Mouse (Mus musculus) large intestine, adult 2 months (tissue): ENCODE data around the gene Fahd2a. TPM values are rescaled to one million over a fixed set of nuclear protein-coding genes. Genes with fewer than 3 reads are reported as not detected.

Source experiments
- DNase-seq: peaks from one replicate; pipeline ENCODE4 v3.0.0-alpha.2; 2012; ENCODE audit warnings: low read depth, low spot score
- WGBS: fragments of 180-500 bp; shearing (Covaris S2); methylation state at CpG from one replicate; pipeline ENCODE4 v1.1.7; 2018; 5-methylcytosine and 5-hydroxymethylcytosine counted together
- polyA plus RNA-seq: library from polyadenylated mRNA; depleted of rRNA; stranded (reverse); fragments of >200 nt; gene quantifications from 2 replicates; pipeline ENCODE4 v1.2.3, GENCODE M21; 2012; rRNA removed

Fahd2a gene
- polyA plus RNA-seq, 1 experiment = 10.9 TPM

DNA sequence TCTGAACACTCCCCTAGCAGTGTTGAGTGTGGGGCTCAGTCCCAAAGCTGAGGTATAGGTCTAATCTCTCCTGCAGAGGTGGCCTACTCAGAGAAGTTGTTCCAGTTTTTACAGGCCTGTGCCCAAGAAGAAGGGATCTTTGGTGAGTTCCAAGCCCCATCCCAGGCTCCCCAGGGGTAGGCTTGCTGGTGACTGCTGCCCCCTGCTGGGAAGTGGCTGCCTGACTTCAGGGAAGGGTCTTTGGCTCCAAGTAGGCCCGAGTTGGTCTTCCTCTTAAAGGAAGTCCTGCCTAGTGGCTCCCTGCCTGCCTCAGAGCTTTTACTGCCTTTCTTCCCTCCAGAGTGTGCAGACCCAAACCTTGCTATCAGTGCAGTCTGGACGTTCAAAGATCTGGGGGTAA is 9.2 kb downstream of the Fahd2a start:
- DNase-seq = no peak
- 39% methylated on average over 2 of the region's 2 CpGs for WGBS

DNA sequence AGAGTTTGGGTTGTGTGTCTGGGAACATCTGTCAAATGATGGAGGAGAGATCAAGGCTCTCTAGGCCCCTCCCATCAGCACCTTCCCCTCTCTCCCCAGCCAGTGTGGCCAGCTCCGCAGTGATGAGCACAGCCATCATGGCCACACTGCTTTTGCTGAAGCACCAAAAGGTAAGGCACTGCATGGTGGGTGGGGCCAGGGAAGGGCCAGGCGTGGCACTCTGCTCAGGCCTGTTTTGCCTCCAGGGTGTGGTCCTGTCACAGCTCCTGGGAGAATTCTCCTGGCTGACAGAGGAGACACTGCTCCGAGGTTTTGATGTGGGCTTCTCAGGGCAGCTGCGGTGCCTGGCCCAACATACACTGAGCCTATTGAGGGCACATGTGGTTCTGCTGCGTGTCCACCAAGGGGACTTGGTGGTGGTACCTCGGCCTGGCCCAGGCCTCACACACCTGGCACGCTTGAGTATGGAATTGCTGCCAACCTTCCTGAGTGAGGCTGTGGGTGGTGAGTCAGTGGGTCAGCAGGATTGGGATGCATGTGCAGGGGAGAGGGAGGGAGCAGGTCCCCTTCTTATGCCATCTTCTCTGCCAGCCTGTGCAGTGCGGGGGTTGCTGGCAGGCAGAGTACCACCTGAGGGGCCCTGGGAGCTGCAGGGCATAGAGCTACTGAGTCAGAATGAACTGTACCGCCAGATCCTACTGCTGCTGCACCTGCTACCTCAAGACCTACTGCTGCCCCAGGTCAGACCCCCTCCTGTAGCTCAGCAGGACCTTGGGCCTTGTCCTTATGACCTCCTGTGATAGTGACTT is 10.7 kb downstream of the Fahd2a start:
- no peak for DNase-seq
- WGBS = 61% methylated on average over 9 of the region's 9 CpGs

DNA sequence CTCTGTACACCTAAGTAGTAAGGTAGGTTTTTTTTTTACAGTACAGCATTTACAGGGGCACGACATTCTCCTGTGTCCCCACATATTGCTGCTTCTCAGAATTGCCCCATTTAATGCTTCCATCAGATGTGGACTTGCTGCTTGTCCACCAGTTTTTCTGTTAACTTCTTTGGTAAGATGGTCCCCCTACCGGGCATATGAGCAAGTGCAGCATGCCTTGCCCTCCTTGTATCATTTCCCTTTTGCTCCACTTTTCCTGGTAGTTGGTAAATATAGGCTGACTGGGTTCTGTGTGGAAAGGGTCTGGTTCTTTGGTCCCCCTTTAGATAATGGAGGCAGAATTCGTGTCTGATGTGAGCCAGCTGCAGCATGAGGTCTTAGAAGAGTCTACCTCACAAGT is 14.1 kb downstream of the Fahd2a start:
- peak; percentile 6 for DNase-seq
- WGBS = 14% methylated on average over 3 of the region's 3 CpGs

DNA sequence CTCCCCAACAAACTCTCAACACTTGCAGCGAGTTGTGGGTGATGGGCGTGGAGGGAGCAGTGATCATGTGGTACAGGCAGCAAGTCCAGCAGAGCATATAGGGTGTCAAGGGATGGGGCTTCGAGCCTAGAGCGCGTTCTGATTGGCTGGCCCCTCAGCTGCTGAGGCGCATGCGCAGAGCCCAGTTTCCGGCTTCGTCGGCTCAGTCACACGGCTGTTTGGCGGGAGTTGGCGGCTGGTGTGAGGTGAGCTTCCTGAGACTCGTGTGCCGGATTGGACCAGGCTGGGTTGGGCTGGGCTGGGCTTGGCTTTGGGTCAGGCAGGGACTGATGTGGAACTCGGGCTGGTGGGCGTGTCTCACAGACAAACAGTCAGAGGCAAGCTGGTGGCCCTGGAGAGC is 19.4 kb downstream of the Fahd2a start, which contains the start of gene Gpat2:
TSS of gene Gpat2 (plus strand) at position 223 of the 400 bp plus-strand sequence.
- WGBS = 76% methylated on average over 17 of the region's 17 CpGs
- no peak for DNase-seq

DNA sequence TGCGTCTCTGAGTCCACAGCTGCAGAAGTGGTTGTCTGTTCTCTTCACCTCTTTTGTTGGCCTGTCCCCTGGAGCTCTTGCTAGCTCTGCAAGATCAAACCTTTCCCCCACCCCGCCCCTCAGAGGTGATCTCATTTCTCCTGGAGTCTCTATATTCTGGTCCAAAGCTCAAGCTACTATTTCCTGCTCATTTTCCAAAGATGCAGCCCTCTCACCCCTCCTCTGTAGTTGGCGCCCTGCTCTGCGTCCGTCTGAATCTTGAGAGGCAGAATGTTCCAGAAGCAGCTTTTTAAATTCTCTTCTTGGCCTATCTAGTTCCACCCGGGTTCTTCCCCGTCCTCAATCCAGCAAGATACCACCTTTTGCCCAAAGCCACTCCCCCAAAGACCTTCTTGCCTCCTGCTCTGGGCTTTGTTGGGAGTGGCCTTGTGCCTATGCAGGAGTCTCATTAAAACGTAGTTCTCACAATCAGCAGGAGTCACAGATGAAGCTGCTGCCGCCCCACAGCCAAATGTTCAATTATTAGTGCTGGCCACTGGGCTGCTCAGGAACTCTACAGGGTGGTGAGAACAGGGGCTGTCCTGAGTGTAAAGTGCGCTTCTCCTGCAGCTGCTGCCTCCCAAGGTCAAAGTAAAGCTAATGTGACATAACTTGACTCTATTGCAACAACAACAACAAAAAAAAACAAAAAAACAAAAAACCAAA is 25.9 kb downstream of the Fahd2a start:
- WGBS = 32% methylated on average over 10 of the region's 10 CpGs
- DNase-seq = no peak

DNA sequence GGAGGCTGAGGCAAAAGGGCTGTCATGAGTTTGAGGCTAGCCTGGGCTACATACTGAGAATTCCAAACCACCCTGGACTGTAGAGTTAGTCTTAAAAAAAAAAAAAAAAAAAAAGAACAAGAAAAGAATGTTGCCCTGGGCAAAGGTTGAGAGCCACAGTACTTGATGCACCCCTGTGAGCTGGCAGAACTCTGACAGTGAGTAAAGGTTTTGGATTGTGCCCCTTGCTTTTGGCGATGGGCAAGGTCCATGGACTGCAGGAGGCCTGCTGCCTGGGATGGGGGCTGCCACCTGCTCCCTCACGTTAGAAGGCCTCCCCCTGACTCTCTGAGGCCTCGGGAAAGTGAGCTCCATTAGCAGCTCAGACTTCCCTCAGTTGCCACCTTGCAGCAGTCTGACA is 27.7 kb downstream of the Fahd2a start:
- no peak for DNase-seq
- 54% methylated on average over 3 of the region's 3 CpGs for WGBS

DNA sequence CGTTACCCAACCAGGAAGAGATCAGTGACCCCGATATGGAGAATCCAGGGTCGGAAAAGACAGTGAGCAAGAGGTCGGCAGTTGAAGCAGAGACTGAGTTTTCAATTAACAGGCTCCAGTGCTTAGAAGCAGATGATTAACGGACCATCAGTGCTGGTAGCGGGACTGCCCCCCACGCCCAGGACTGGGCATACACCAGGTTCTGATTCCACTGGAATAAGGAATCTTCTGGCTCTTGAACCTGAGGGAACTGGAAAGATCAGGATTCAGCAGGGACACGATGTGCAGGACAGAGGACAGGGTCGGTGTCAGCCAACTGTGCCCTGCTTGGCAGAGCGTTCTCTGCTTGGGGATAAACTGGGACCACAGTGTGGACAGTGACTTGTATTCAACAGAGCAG is 28.6 kb downstream of the Fahd2a start:
- WGBS = 53% methylated on average over 10 of the region's 10 CpGs
- DNase-seq = no peak

DNA sequence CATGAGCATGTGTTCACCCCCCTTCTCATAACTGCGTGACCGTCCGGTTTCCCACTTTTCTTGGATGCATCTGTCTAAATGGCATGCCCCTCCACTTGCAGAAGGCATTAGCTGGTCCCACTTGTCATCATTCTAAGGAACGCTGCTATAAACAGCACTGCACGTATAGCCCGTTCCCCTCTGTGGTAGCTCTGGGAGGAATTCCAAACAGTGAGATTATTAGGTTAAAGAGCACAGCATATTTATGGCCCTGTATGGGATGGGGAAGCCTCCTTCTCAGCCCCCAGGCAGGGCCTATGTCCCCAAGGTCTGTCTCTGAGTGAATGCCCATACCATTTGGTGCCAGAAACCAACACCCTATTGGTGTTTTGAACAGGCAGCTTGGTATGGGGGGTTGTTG is 33.2 kb downstream of the Fahd2a start:
- no peak for DNase-seq
- WGBS = 71% methylated on average over 6 of the region's 6 CpGs

DNA sequence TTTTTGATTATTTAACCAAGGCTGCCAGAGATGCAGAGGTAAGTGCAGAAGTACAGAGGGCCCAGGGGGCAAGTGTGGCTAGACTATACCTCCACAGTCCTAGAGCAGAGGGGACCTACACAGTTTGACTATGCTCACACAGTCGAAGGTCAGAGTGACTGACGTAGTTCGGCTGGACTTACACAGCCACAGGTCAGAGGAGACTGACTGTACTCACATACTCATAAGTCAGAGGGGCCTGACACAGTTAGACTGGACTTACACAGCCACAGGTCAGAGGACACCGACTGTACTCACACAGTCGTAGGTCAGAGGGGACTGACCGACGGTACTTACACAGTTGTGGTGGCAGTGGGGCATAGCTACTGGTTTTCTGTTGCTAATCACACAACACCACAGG is 45.6 kb downstream of the Fahd2a start:
- DNase-seq = no peak
- 91% methylated on average over 7 of the region's 7 CpGs for WGBS

DNA sequence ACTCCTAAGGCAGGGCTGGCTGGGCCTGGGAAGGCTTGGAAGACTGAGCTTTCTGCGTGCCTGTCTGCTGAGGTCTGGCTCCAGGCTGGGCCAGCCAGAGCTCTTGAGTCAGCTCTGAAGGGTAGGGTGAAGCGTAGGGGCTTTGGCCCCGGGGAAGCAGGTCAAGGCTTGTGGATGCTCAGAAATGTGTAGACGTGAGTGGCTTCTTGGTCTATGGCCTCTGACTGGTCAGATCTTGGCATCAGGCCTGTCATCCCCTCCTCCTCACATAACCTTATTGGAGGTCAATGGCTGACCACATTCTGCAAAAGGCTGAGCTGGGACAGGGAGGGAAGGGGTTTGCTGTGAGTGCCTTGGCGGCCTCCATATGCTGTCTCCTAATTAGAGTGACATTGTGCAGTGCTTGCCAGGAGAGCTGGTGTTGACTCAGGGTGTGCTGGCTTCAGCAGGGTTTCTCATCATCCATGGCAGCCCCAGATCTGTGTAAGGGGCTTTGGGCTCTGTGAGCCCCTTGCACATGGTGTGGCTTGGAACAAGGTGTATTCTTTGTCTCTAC is 49.7 kb downstream of the Fahd2a start:
- WGBS = 81% methylated on average over 5 of the region's 5 CpGs
- no peak for DNase-seq

DNA sequence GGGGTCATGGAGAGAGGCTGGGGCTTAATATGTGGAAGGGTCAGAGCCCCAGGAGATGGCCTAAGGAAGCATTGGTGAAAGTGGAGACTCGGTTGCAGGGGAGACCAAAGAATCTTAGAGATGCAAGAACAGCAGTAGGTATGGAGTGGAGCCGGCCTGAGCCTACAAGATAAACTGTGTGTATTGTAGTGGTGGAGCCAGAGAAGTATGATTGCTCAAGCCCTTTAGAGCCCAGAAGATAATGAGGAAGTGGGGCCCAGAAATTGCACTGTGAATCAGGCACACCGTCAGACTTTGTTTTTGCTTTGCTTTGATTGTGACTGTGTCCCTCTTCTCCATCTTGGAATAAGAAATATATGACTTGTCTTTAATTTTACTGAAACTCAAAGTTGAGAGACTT is 53.0 kb downstream of the Fahd2a start:
- WGBS = 32% methylated on average over 3 of the region's 3 CpGs
- DNase-seq = no peak

DNA sequence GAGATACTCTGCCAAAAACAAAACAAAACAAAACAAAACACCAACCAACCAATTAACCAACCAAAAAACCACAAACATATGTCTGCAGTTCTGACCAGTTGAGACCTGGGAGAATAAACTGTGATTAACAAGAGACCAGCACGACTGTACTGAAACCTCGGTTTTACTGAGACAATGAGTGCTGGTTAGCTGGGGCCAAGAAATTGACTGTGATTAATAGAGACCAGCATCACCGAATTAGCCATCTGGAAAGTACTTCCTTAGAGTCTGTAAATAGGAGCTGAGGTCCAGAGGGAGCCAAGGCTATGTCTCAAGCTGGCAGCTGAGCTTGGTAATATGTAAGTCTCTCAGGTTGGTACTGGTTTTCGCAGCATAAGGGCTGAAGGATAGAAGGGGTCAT is 53.5 kb downstream of the Fahd2a start:
- 68% methylated on average over 4 of the region's 4 CpGs for WGBS
- no peak for DNase-seq

DNA sequence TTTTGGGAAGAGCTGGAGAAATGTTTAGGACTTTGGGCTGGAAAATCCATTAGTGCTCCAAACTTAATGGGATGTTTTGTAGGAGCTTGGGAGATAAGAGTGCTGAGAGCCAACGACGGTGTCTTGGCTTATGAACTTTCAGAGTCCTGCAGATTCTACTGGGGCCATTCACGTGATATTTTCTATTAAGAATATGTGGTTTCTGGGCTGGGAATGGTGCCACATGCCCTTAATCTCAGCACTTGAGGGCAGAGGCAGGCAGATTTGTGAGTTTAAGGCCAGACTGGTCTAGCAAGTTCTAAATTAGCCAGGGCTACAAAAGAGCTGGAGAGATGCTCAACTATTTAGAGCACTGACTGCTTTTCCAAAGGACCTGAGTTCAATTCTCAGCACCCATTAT is 54.0 kb downstream of the Fahd2a start:
- 64% methylated on average over 3 of the region's 3 CpGs for WGBS

DNA sequence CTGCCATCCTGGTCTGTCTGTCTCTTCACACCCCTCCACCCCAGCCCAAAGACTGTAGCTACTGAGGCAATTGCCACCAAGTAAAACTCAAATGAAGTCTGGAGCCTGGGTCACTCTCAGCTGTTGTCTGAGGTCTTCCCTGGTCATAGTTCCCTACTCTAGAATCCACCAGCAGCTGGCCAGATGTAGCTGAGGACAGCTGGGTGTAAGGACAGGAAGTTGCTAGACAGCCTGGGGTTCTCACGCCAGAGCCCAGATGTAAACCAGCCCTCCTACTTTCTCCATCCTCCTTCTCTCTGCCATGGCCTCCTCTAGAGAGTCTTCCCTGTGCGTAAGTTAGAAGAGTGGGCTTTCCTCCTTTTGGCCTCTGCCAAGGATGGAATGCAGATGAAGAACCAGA is 56.8 kb downstream of the Fahd2a start:
- DNase-seq = no peak
- WGBS = 50% methylated on average over 2 of the region's 2 CpGs

More for the DNA sequence above, 54.0 kb downstream of the Fahd2a start:
- DNase-seq = no peak

Other genes starting within 250 kb of the Fahd2a start
- gene 1810024B03Rik, start 236.3 kb downstream of the Fahd2a start, polyA plus RNA-seq = 1.2 TPM in 2 replicates
- gene Snrnp200, start 236.2 kb downstream of the Fahd2a start, polyA plus RNA-seq = 25.9 and 41.1 TPM in 2 replicates
- 57.6 and 58.5 TPM in 2 replicates for gene Ciao1, start 196.7 kb downstream of the Fahd2a start, polyA plus RNA-seq
- 67.4 and 99.6 TPM in 2 replicates for gene Tmem127, start 196.7 kb downstream of the Fahd2a start, polyA plus RNA-seq
- 35.8 and 43.0 TPM in 2 replicates for gene Stard7, start 174.3 kb downstream of the Fahd2a start, polyA plus RNA-seq
- 8.4 and 8.7 TPM in 2 replicates for gene Dusp2, start 108.4 kb downstream of the Fahd2a start, polyA plus RNA-seq
- not detected in 2 replicates for gene Astl, start 105.9 kb downstream of the Fahd2a start, polyA plus RNA-seq
- gene Adra2b, start 81.4 kb downstream of the Fahd2a start, polyA plus RNA-seq = 0.71 and 0.91 TPM in 2 replicates
- gene Gpat2, start 19.4 kb downstream of the Fahd2a start, polyA plus RNA-seq = 0.12 and 0.16 TPM in 2 replicates
- gene Kcnip3, start 77.5 kb upstream of the Fahd2a start, polyA plus RNA-seq = 1.2 TPM in 2 replicates
- 0.09 and 0.15 TPM in 2 replicates for gene Prom2, start 96.9 kb upstream of the Fahd2a start, polyA plus RNA-seq
- 1.7 and 3.1 TPM in 2 replicates for gene Zfp661, start 142.5 kb upstream of the Fahd2a start, polyA plus RNA-seq
- 58.7 and 66.7 TPM in 2 replicates for gene Mrps5, start 142.7 kb upstream of the Fahd2a start, polyA plus RNA-seq
- 0.51 and 5.1 TPM in 2 replicates for gene Mal, start 212.1 kb upstream of the Fahd2a start, polyA plus RNA-seq